ENCODE assay signal across 7 mouse cellular contexts in the genomic region with DNA sequence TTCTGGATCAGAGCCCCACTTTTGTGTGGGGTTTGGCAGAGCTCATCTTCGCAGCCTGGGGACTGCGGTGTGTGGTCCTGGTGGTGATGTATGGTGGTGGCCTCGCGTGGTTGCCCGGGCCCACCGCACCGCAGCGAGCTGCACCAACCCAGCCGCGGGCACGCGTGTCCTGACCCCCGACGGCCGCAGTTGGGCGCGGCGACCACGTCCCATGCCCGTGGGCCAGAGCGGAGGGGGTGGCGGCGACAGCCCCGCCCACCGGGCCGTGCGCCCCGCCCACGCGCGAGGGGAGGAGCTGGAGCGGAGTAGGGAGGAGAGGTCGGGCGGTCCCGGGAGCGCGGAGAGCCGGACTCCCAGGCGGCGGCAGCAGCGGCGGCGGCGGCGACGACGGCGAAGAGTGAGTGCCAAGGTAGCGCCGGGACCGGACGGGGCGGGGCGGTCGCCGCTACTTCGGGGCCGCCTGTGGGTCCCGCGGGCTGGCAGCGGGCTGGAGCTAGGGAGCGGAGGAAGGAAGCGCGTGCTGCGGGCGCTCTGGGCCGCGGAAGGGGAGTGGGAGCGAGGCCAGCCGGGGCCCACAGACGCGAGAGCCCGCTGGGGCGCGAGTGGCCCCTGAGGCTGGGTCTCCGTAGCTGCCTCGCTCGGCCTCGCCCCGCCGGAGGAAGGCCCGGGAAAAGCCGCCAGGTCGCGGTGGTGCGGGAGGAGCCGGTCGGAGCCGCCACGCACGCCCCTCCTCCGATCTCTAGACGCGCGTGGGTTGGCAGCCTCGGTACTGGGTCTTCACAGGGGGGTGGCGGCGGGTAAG. TPM values are rescaled to one million over a fixed set of nuclear protein-coding genes. Genes with fewer than 3 reads are reported as not detected.
DNase-seq lines count a peak whose midpoint lies in the region; ATAC-seq and TF ChIP-seq lines count a peak whose summit lies in the region.

A gene (plus strand): TSS at position 279 of the 802 bp plus-strand sequence.

- peak within 1 kb of the TSS; percentile 84 for H3K4me2 ChIP-seq in embryonic facial prominence, embryonic 13.5 days
- peak within 1 kb of the TSS; percentile 79 for H3K4me2 ChIP-seq in limb, embryonic 12.5 days
- peak within 1 kb of the TSS; percentile 92 for H3K4me2 ChIP-seq in midbrain, embryonic 14.5 days (ENCODE audit: low read length)

- H3K4me1 ChIP-seq in embryonic facial prominence, embryonic 13.5 days, result peaks cover 11% of the 10 kb centered on the region
- peaks cover 12% of the 10 kb centered on the region for H3K4me1 ChIP-seq in kidney, adult 2 months (ENCODE audit: control insufficient read depth, insufficient read depth, low read length)
- H3K4me1 ChIP-seq in limb, embryonic 12.5 days (replicated peaks), result peaks cover 20% of the 10 kb centered on the region
- H3K4me1 ChIP-seq in midbrain, embryonic 14.5 days (ENCODE audit: control insufficient read depth, insufficient read depth, low read length), result peaks cover 7% of the 10 kb centered on the region

- TF ChIP-seq CTCF in kidney, adult 2 months (conservative IDR thresholded peaks at IDR 0.05; ENCODE audit: insufficient read depth, insufficient read length, low read depth, low read length), result 0 out of 2 replicates have a peak, but pooled peaks have one; percentile 6

- under 1% methylated on average over 93 of the region's 98 CpGs for WGBS in embryonic facial prominence, embryonic 13.5 days
- WGBS in kidney, adult 2 months, result under 1% methylated on average over 92 of the region's 98 CpGs
- WGBS in limb, embryonic 12.5 days, result under 1% methylated on average over 94 of the region's 98 CpGs
- under 1% methylated on average over 96 of the region's 98 CpGs for WGBS in midbrain, embryonic 14.5 days

- H3K27me3 ChIP-seq in embryonic facial prominence, embryonic 13.5 days, result no peaks in the 10 kb centered on the region; the same call in 1 of the 2 replicates
- no peaks in the 10 kb centered on the region for H3K27me3 ChIP-seq in kidney, adult 2 months (replicated peaks; ENCODE audit: control insufficient read depth, insufficient read depth, low read length)
- no peaks in the 10 kb centered on the region for H3K27me3 ChIP-seq in limb, embryonic 12.5 days
- H3K27me3 ChIP-seq in midbrain, embryonic 14.5 days (ENCODE audit: control insufficient read depth, insufficient read depth, low read length), result peaks cover 9% of the 10 kb centered on the region; the same call in 1 of the 2 replicates

- no peaks in the 10 kb centered on the region for H3K36me3 ChIP-seq in embryonic facial prominence, embryonic 13.5 days
- no peaks in the 10 kb centered on the region for H3K36me3 ChIP-seq in kidney, adult 2 months (ENCODE audit: control insufficient read depth, insufficient read depth, low read length)
- H3K36me3 ChIP-seq in limb, embryonic 12.5 days, result no peaks in the 10 kb centered on the region
- H3K36me3 ChIP-seq in midbrain, embryonic 14.5 days (ENCODE audit: control insufficient read depth, insufficient read depth, low read length), result no peaks in the 10 kb centered on the region

- peak within 1 kb of the TSS; percentile 91 for H3K9ac ChIP-seq in embryonic facial prominence, embryonic 13.5 days
- H3K9ac ChIP-seq in limb, embryonic 12.5 days (replicated peaks), result peak within 1 kb of the TSS; percentile 90
- peak within 1 kb of the TSS; percentile 68 for H3K9ac ChIP-seq in midbrain, embryonic 14.5 days (replicated peaks; ENCODE audit: low read length)

- DNase-seq in adrenal gland, postnatal 36 days, result peak; percentile 95 to 96
- peak; percentile 92 to 94 for DNase-seq in heart, adult 18-20 months
- DNase-seq in kidney, adult 2 months, result peak; percentile 93
- peak; percentile 76 for DNase-seq in midbrain, embryonic 14.5 days
- DNase-seq in spleen, adult 18-20 months, result peak; percentile 76 to 88

- peak within 1 kb of the TSS; percentile 60; the same call in 1 of the 2 replicates for H3K27ac ChIP-seq in embryonic facial prominence, embryonic 13.5 days
- peak within 1 kb of the TSS; percentile 40 for H3K27ac ChIP-seq in kidney, adult 2 months (ENCODE audit: insufficient read depth, low read depth, low read length)
- H3K27ac ChIP-seq in limb, embryonic 12.5 days, result peak within 1 kb of the TSS; percentile 41; the same call in 1 of the 2 replicates
- no peak within 1 kb of the TSS for H3K27ac ChIP-seq in midbrain, embryonic 14.5 days (replicated peaks; ENCODE audit: low read depth, low read length)

- H3K9me3 ChIP-seq in embryonic facial prominence, embryonic 13.5 days, result no peaks in the 10 kb centered on the region
- no peaks in the 10 kb centered on the region for H3K9me3 ChIP-seq in limb, embryonic 12.5 days
- no peaks in the 10 kb centered on the region for H3K9me3 ChIP-seq in midbrain, embryonic 14.5 days (ENCODE audit: control insufficient read depth, low read length)

- peak within 1 kb of the TSS; percentile 86 for H3K4me3 ChIP-seq in embryonic facial prominence, embryonic 13.5 days
- H3K4me3 ChIP-seq in kidney, adult 2 months (ENCODE audit: insufficient read depth, low read depth, low read length), result peak within 1 kb of the TSS; percentile 88
- peak within 1 kb of the TSS; percentile 82 for H3K4me3 ChIP-seq in limb, embryonic 12.5 days (replicated peaks)
- peak within 1 kb of the TSS; percentile 75 for H3K4me3 ChIP-seq in midbrain, embryonic 14.5 days (replicated peaks; ENCODE audit: low read depth, low read length)

- peak; percentile 58 for TF ChIP-seq POLR2A in kidney, adult 2 months (IDR thresholded peaks at IDR 0.05; ENCODE audit: low read depth, low read length)

- peak; percentile 87 for ATAC-seq in embryonic facial prominence, embryonic 13.5 days (ENCODE audit: insufficient number of reproducible peaks, insufficient read depth, low FRiP score, low TSS enrichment, low read depth)
- peak; percentile 93 for ATAC-seq in limb, embryonic 12.5 days (ENCODE audit: insufficient number of reproducible peaks, insufficient read depth, low FRiP score, low TSS enrichment, low read depth)
- ATAC-seq in midbrain, embryonic 14.5 days (ENCODE audit: low FRiP score, low TSS enrichment), result peak; percentile 89

RNA-seq across cellular contexts. Expression of the gene that starts here (rescaled TPM):
- 10 to 100 TPM; 69.8 to 94.6 TPM for total RNA-seq in adrenal gland, postnatal 36 days (2021)
- polyA plus RNA-seq in embryonic facial prominence, embryonic 13.5 days (2015; fragmentation: Nextera tagmentation; extraction: Ambion mirVana), result 56.0 and 58.1 TPM in 2 replicates
- 10 to 100 TPM; 36.9 to 41.9 TPM for total RNA-seq in heart, adult 18-20 months (2021)
- polyA plus RNA-seq in kidney, adult 2 months (2012; rRNA removed), result 90.6 and 102 TPM in 2 replicates
- polyA plus RNA-seq in limb, embryonic 12.5 days (2016; fragmentation: Nextera tagmentation; extraction: Ambion mirVana), result 56.2 and 56.9 TPM in 2 replicates
- polyA plus RNA-seq in midbrain, embryonic 14.5 days (2014; fragmentation: Nextera tagmentation; extraction: Ambion mirVana), result 34.7 and 36.7 TPM in 2 replicates
